Mouse (Mus musculus): ENCODE results near the gene Itgav. TPM values are rescaled to one million over a fixed set of nuclear protein-coding genes. Genes with fewer than 3 reads are reported as not detected.
"Not testable (repeated sequence)": the region's sequence is repeated elsewhere in the genome, so short reads cannot be mapped to it uniquely, and the experiment has no call there.

The Itgav gene
- total RNA-seq, 2 experiments from 2014 or later = 63.7 to 76.4 TPM

DNA sequence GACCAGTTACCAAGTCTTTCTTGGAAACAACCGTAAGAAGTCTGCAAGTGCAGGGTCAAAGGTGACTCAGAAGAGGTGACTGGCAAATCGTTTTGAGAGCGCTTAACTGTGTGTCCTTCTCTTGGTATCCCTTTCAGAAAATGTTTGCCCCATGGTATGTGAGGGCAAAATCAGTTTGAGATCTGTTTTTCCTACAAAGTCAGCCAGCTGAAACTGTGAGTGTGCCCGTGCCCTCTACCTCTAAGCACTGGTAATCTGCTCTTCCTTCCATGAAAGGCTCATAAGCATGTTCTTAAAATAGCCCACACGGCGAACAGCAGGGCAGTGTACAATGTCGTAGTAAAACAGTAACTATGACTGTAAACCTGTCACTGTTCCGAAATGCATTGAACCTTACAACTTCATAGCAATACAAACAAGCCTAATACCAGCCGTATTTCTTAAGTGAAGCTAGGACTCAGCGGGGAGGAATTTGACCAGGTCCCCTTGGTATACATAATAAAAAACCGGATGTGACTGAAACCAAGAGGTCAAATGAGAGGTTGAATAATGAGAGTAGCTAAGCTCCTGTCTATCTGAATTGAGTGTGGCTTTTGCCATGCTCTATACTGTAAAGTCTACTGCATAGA is 14.2 kb upstream of the Itgav start:
- DNase-seq = no peak

DNA sequence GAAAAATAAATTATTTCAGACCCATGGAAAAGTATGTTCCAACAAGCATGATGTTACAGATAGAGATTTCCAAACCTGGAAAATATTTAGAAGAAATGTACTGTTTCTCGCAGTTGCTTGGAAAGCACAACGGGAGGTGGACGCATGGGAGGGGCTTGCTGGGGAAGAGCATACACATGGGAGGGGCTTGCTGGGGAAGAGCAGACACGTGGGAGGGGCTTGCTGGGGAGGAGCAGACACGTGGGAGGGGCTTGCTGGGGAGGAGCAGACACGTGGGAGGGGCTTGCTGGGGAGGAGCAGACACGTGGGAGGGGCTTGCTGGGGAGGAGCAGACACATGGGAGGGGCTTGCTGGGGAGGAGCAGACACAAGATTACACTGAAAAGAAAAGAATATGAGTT is 10.9 kb upstream of the Itgav start:
- not testable (repeated sequence) for DNase-seq

DNA sequence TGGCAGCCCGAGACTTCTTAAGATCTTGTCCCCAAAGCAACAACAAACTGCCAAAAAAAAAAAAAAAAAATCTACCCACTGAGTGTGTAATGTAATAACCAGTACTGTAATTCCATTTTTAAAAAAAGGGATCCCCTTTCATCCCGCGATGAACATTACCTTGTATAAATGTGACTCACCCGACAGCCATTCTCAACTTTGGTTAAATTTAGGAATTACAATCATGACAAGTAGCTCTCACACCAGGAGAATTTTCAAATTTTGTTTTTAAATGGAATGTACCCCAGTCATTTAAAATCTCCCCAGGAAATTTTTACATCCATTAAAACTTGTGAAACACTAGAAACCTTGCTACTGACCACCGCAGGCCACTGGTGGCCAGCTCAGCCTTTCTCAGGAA is 10.3 kb upstream of the Itgav start:
- no peak for DNase-seq

DNA sequence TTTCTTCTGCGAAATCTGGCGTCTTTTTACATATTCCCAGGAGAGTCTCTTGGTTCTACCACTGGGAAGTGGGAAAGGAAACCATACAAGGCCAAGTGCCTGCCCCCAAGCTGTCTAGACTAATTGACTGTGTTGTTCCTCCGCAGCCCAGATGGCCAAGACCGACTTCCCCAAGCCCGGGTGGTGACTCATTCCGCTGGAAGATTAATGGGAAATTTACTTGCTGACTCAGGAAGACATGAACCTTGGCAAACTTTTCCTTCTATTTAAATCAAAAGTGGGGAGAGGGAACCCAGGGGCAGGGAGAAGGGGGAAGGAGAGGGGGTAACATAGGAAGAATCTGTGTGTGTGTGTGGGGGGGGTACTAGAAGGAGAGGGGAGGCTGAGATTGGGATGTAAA is 9.4 kb upstream of the Itgav start:
- DNase-seq = peak; percentile 56

DNA sequence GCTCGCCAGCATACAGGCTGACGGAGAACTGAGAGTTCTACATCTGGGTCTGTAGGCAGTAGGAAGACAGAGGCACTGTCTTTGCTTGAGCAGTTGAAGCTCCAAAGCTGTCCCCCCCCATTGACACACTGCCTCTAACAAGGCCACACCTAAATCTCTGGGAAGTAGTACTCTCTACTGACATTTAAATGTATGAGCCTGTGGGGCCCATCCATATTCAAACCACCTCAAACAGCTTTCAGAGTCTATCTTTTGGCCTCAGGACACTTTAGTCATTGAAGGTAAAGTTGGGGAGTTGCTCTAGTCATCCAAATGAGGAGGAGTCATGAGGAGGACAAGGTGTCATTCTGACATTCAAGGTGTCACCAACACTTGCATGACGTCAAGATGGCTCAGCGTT is 5.9 kb upstream of the Itgav start:
- DNase-seq = no peak

DNA sequence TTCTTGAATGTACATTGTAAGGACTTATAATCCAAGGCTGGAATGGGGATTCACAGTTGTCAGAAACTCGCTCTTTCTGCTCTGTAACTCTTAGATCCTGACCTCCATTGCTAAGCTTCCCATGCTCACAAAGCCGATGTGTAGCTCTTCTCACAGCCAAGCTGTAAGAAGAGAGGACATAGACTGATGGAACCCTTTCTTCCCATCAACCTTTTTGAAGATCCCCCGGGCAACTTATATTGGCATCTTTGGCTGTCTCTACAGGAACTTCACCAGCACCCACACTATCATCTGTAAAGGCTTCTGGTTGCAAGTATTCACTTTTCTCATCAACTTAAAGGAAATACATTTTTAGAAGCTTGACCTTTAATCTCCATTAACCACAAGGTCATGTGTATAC is 2.6 kb upstream of the Itgav start:
- DNase-seq = no peak

DNA sequence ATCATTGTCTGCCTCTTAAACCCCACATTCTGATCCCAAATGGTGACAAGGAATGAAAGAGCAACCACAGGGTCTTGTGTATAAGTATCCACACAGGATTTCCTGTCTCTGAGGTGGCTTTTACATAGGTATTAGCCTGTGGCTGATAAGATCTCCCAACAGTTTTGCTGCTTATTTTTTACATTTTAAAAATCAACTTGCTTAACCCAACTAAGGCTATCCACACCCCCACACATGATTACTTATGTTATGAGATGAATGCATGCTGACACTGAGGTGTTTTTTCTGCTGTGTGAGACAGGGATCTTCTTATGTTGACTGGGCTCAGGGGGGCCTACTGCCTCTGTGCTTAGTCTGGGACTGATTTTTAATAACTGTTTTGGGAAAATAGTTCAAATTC is 1.3 kb upstream of the Itgav start:
- DNase-seq = no peak

DNA sequence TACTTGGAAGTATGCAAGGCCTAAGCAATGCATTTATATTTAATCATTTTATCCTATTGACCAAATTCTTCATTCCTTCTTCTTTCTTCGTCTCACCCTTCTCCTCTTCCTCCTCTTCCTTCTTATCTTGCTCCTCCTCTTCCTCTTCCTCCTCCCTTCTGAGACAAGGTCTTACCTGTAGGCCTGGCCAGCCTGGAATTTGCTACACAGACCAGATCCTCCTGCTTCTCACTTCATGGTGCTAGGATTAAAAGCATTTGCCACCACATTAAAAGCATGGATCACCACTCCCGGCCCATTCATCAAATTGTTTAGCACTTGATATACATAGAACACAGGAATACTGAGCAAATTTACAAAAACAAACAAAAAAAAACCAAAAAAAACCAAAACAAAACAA is 851 bp upstream of the Itgav start:
- no peak for DNase-seq

DNA sequence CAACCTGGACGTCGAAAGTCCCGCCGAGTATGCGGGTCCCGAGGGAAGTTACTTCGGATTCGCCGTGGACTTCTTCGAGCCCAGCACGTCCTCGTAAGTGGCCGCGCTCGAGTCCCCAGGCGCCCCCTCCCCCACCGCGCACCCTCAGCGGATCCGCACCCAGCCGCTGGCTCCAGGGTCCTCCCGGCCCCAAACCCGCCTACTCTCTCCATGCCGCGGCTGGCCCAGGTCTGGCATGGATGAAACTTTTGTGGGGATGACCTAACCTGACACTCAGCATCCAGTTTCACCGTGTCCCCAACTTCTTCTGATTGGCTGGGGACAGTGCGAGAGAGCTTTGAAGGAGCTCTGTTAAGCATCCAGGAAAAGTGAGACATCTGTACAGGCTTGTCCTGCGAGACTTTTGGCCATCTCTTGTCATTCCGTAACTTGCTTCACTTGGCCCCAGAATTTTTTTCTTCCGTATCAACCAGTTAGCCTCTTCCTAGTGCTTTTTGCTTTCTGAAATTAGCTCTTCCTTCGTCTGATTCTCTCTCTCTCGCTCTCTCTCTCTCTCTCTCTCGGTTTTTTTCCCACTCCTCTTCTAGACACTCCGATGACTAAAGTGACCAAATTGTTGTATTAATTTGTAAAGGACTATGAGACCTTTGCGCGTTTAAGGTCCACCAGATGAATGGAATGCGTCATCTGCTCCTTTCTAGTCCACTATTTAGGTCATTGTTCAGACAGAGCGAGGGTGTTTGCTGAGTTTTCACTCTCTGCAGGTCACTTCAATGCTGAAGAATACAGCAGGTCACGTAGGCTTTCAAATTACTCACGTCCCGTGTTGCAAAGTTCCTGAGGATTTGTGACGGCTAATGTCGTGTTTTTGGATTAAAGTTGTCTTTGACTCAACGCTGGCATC is 882 bp downstream of the Itgav start:
- peak; percentile 64 for DNase-seq

DNA sequence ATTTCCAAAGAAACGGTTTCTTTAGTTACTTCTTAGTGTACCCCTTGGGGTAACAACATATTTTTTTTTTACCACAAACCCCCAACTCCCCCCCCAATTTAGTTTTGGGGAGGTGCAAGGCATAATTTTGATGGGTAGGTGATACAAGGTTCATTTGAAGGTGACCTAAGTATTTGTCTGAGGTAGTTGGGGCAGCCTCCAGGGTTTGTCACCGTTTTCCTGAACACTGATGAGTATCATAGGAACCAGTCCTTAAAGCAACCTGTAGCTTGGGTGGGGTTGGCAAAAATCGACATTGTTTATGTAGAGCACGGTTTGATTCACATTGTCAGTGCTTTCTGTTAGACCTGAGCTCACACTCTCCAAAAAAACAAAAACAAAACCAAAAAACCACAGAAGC is 1.6 kb downstream of the Itgav start:
- no peak for DNase-seq

DNA sequence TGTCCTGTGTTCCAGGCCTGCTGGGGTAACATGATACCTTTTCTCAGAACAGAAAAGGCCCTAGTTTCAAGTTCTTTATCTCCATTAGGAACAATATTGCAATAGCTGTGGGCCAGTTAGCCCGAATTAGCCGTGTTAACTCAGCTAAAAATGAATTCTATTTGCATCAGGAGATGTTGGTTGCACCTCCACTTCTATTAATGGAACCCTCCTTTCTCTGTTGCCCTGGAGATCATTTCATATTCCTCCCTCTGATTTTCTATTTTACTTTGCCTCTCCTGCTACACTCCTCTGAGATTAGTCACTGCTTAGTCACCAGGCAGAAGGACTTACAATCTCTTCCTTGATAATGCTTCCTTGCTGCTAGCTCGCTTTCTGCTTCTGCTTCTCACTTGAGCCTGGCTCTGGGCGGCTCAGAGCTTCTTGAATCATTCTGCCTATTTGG is 4.1 kb downstream of the Itgav start:
- no peak for DNase-seq

DNA sequence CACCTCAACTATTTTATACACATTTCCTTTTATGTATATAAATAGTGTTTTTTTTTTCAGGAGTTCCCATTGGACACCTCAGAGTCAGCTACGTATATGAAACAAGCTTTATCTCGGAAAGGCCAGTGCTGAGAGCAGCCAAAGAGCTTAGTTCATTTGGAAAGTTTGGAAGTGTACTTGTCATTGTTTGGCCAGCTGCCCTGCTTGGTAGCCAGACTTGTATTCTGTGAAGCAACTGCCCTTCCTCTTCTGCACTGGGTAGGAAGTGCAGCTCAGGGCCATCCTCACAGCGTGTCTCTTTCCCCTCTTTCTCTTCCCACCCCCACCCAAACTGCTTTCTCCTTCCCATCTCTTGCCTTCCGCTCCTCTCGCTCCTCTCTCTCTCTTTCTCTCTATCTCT is 5.1 kb downstream of the Itgav start:
- peak; percentile 78 for DNase-seq

DNA sequence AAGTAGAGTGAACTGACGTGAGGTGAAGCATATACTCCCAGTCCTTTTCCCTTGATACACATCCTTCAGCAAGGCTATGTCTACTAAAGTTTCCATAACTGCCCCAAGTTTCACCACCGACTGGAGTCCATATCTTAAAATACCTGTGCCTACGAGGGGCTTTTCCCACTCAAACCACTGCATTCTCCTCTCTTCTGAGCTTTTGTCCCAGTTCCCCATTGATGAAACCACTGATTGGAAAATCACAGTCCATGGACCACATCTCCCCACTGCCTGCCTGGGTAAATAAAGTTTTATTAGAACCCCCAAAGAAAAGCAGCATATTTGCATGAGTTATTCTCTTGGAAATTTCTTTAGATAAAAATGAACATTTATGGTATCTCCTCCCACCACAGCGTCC is 8.7 kb downstream of the Itgav start:
- no peak for DNase-seq

DNA sequence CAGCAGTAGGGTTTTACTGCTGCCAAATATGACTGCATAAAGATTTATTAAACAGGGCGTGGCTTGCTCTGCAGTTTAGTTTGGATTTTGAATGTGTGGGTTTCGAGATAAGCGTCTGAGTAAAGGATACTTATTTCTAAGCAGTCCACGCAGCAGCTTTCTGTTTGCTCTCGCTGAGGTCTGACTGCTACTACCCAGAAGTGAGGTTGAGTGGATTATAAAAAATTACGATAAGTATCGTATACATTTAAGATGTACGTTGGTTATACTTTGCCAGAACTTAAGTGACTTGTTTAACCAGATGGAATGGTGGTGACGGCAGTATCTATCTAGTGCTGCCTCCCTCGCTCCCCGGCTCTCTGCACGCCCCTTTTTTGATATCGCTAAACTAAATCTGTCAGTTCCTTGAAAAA is 9.8 kb downstream of the Itgav start:
- DNase-seq = no peak

DNA sequence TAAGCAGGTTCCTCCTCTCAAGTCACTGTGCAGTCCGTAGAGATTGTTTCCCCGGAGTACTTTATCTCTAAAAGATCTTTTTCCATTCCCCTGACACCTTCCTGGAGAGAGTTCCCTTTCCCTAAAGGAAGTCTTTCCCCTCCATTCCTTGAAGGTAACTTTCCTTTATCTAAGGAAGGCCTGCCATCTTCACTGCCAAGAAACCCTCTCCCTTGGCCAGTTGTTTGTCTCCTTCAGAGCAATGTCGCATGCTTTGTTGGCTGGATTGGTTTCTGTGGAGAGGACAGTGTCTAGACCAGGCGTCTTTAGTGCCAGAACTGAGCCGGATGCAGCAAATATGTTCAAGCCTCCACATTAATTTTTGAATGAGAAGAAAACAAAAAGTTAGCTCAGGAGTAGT is 11.1 kb downstream of the Itgav start:
- no peak for DNase-seq

DNA sequence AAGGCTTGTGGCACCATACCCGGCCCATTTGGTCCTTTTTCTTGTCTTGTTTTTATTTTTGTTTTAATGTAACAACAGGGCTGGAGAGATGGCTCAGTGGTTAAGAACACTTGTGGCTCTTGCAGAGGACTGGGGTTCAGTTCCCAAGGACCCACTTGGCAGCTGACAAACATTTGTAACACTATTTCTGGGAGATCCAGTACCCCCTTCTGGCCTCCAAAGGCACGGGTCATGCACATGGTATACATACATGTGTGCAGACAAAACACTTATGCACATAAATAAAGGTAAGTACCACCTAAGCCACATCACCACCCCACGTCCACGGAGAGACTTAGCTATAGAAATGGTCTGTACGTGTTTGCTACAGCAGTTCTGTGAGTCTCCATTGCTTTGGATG is 12.6 kb downstream of the Itgav start:
- no peak for DNase-seq

DNA sequence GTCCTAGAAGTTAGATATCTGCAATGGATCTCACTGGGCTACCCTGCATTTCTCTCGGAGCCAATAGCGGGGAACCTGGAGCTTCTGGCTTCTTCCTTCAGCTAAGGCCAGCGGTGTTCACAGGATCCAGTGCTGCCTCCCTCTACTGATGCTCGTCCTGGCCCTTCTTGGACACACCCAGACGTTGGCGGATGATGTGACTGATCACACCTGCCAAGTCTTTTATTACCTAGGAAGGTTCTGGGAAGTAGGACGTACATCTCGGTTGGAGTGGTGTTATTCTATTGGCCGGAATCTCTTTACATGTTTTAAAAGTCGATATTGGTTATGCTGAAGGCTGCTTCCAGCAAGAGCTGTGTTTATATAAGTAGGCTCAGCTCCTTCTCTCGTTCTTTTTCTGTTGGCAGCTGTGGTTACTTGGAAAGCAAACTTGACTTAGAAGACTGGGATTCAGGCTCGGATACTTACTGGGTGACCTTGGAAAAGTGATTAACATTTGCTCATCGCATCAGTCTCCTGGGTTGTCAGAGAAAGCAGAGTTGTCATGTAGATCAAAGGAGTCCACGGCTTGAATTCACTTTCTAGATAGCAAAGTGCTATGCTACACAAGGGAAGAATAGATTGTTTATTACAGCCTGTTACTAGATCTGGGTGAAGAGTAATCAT is 14.5 kb downstream of the Itgav start:
- no peak for DNase-seq

DNA sequence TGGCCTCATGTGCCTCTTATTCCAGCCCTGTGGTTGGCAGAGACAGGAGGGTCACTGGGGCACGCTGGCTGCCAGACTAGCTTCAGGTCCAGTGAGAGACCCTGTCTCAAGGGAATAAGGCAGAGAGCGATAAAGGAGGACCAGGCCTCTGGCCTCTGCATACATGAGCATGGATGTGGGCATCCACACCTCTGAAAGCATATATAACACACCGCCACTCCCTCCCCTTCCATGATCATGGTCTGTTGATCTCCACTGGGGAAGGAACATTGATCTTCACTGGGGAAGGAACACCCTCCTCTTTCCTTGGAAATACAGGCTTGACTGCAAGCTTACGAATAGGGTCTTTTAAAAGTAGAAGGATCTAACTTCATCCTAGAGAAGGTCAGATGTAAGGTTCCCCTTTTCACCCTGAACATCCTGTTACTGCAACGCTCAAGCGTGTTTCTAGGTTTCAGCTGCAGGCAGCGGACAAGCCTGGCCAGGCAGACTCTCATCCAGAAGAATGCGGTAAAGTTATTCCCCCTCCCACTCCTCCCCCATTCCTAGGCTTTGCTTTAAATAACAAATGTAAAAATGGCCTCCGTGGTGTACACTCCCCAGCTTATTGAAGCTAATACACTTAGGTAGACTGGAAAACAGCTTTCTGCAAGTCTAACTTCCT is 15.4 kb downstream of the Itgav start:
- no peak for DNase-seq

DNA sequence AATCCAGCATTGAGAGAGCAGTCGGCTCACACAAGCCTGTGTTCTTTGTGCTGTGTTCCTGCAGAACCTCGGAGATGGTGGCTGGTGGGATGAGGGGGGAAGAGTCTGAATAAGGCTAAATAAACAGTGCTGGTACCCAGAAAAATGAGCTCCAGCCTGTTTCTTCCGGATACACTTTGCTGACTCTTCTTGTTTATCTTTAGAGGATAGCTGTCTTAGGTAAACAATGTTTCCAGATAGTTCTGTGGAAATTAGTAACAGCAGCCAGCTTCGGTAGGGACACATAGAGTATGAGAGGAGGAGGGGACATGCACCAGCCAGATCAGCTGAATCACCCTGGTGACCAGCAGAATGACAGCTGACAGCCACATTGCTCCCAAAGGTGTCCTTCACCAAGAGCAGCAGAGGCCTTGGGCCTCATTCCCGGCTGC is 16.4 kb downstream of the Itgav start:
- DNase-seq = no peak

DNA sequence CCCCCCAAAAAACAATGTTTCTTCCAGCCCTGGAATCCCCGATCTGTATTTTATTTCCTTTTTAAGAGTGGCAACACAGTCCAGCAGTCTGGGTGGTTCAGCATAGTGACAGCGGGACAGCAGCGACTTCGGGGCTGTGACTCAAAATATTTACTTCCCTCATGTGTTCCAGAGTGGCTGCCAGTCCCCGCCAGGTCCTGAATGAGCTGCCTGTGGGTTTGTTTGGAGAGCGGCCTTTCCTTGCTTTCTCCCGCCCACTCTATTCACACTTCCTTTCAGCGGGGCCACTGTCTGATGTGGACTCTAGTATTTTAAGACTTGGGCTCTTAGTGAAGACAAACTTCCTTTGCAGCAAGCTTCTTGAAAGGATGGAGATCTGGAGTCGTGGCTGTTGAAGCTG is 18.0 kb downstream of the Itgav start:
- no peak for DNase-seq

DNA sequence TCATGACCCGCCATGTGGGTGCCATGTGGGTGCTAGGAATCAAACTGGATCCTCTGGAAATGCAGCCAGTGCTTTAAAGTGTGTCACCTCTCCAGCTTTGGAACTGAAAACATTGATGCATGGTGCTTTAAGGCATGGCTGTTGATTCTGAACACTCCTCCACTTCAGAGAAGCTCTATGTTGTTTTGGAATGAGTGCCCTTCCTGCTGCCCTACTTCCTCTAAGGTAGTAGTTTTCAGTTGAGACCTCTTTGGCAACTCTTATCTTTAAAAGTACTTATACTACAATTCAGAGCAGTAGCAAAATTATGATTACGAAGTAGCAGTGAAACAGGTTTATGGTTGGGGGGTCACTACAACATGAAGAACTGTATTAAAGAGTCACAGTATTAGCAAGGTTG is 18.6 kb downstream of the Itgav start:
- no peak for DNase-seq

DNA sequence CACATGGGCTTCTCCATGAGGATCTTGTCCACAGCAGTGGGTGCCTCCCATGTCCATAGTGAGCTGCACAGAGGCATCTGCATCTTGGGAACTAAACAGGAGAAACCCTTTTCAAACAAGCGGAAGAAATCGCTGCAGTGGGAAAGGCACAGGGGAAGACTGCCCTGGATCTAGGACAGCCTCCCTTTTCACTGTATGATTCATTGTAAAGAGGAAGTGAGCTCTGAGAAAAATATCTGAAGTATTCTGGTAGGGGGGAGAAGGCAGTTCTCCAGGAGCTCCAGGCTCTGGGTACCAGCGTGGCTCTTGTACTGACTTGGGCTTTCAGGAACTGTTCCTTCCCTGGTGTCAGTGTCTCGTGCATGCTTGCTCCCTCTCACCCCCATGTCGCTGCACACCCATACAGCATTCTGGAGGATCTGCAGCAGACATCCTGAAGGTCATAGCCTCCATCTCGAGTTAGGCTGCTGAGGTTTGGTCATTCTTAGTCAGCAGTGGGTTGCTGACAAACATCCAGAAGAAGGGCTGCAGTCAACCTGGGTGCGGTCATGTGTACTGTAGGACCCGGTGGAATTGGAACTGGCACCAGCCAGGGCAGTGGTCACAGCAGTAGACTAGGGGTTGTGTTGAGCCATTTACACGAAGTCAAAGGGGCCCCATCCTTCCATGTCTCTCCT is 20.2 kb downstream of the Itgav start:
- no peak for DNase-seq

All from gastrocnemius, postnatal 10 days (tissue).